Mouse (Mus musculus): ENCODE data around the gene Lrrc7. TPM values are rescaled to one million over a fixed set of nuclear protein-coding genes. Genes with fewer than 3 reads are reported as not detected.
"Not testable (repeated sequence)": the region's sequence is repeated elsewhere in the genome, so short reads cannot be mapped to it uniquely, and the experiment has no call there.

Lrrc7 gene
- polyA plus RNA-seq, 1 experiment from 2014 or later: 12.8 TPM

DNA sequence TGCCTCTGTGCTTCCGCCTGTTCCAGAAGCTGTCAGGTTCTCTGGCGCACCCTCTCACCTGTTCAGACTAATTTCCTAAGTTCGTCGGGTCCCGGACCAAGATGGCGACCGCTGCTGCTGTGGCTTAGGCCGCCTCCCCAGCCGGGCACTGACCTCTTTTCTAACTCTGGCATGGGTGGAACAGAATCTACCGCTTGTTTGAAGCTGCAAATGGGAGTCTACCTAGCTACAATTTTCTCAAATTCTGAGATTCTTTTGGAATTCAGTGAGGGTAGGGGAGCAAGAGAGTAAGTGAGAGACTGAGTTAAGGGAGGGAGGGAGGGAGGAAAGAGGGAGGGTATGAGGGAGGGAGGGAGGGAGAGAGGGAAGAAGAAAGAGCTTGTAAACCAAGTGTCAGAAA is 460.0 kb downstream of the Lrrc7 start:
- H3K9ac ChIP-seq; H3K4me2 ChIP-seq; H3K27ac ChIP-seq (replicated peaks); H3K9me3 ChIP-seq; H3K36me3 ChIP-seq; H3K4me3 ChIP-seq; H3K4me1 ChIP-seq (replicated peaks); ATAC-seq (ENCODE audit: low FRiP score, low read depth); H3K27me3 ChIP-seq: not testable (repeated sequence)
- 89% methylated on average over 8 of the region's 10 CpGs for WGBS

DNA sequence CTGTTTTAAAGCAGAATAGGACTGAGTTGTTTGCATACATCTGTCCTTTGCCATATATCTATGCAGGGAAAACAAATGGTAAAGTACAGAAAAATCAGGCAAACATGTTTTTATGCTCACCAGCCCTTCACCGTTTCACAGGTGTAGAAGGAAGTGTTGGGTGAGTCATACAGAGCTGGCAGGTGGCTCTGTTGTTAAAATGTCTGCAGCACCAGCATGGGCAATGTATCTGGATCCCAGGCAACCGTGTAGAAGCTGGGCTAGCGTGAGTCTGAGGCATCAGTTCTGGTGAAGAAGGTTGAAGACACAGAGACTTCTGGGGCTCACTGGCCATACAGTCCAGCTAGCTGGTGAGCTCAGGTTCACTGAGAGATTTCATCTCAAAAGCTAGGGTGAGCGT is 468.1 kb downstream of the Lrrc7 start:
- 85% methylated on average over 4 of the region's 4 CpGs for WGBS
- H3K9ac ChIP-seq: no peak overlapping the region
- no peak overlapping the region for H3K4me2 ChIP-seq

DNA sequence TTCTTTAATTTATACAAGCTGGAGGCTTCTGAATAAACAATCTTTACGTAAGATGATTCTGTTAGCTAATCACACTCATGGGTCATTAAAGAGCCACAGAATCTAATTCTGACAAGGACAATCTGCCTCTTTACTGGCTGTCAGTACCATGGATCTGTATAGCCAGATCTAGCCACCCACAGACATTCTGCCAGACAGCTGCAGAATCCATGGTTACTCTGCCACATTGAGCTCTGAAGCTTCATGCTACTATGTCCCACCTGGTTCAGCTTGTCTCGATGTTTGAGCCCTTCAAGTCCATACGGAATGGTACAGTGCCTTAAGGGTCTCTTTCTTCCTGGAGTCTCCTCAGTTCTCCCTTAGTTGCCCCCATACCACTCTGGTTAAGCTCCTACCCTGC is 470.4 kb downstream of the Lrrc7 start:
- 80% methylated on average over 3 of the region's 3 CpGs for WGBS
- H3K9me3 ChIP-seq: no peaks in the 10 kb centered on the region
- H3K27ac ChIP-seq (replicated peaks): no peak overlapping the region
- no peaks in the 10 kb centered on the region for H3K4me1 ChIP-seq (replicated peaks)
- no peak overlapping the region for H3K4me2 ChIP-seq
- H3K36me3 ChIP-seq: no peaks in the 10 kb centered on the region
- H3K4me3 ChIP-seq: no peak overlapping the region
- H3K9ac ChIP-seq: no peak overlapping the region
- ATAC-seq (ENCODE audit: low FRiP score, low read depth): no peak
- no peaks in the 10 kb centered on the region for H3K27me3 ChIP-seq

More for the DNA sequence above, 468.1 kb downstream of the Lrrc7 start:
- H3K27ac ChIP-seq (replicated peaks): no peak overlapping the region
- no peaks in the 10 kb centered on the region for H3K27me3 ChIP-seq
- H3K4me3 ChIP-seq: no peak overlapping the region
- ATAC-seq (ENCODE audit: low FRiP score, low read depth): no peak
- H3K36me3 ChIP-seq: no peaks in the 10 kb centered on the region
- no peaks in the 10 kb centered on the region for H3K4me1 ChIP-seq (replicated peaks)
- H3K9me3 ChIP-seq: no peaks in the 10 kb centered on the region

DNA sequence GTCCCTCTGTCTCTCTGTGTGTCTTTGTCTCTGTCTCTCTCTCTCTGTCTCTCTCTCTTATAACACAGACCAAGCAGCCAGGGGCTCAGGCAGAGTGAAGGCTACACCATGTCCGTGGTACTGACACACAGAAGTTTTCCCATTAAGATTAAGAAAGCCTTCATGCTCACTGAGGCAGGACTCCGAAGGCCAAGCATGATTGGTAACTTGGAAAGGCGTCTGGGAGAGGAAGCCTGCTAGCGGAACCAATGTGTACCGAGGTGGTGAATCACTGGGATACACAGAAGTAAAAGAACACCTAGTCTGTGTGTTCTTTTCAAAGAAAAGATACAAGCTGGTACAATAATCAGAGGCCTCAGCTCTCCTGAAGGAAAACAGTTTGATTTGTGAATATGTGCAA is 484.2 kb downstream of the Lrrc7 start:
- Histone ChIP-seq H3K4me1 (replicated peaks) (no peaks in the 10 kb centered on the region), H3K4me3 (no peak overlapping the region), H3K27me3 (no peaks in the 10 kb centered on the region), H3K4me2 (no peak overlapping the region), H3K36me3 (no peaks in the 10 kb centered on the region), H3K9me3 (no peaks in the 10 kb centered on the region), H3K9ac (no peak overlapping the region), H3K27ac (replicated peaks) (no peak overlapping the region)
- no peak for ATAC-seq (ENCODE audit: low FRiP score, low read depth)
- 80% methylated on average over 5 of the region's 5 CpGs for WGBS

DNA sequence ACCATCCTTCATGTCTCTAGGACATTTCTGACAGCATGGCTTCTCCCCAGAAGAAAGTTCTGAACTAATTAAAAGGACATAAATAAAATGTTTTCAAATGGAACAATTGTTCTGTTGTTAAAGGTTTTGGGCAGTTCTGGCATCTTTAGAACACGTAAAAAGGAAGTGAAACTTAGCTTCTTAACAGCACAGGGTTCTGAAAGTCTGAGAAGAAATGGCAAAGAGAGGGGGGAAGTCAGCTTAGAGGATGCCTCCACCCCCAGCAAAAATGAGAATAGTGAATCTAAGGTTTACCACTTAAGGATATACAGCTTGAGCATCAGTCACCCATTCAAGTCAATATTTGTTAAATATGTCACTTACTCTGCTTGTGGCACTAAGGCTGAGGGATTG is 484.6 kb downstream of the Lrrc7 start:
- H3K27ac ChIP-seq (replicated peaks): no peak overlapping the region
- no peaks in the 10 kb centered on the region for H3K9me3 ChIP-seq
- no peaks in the 10 kb centered on the region for H3K4me1 ChIP-seq (replicated peaks)
- H3K36me3 ChIP-seq: no peaks in the 10 kb centered on the region
- no peaks in the 10 kb centered on the region for H3K27me3 ChIP-seq
- no peak for ATAC-seq (ENCODE audit: low FRiP score, low read depth)
- H3K9ac ChIP-seq: no peak overlapping the region
- H3K4me3 ChIP-seq: no peak overlapping the region
- WGBS: 66% methylated on average over 1 of the region's 1 CpGs
- no peak overlapping the region for H3K4me2 ChIP-seq

DNA sequence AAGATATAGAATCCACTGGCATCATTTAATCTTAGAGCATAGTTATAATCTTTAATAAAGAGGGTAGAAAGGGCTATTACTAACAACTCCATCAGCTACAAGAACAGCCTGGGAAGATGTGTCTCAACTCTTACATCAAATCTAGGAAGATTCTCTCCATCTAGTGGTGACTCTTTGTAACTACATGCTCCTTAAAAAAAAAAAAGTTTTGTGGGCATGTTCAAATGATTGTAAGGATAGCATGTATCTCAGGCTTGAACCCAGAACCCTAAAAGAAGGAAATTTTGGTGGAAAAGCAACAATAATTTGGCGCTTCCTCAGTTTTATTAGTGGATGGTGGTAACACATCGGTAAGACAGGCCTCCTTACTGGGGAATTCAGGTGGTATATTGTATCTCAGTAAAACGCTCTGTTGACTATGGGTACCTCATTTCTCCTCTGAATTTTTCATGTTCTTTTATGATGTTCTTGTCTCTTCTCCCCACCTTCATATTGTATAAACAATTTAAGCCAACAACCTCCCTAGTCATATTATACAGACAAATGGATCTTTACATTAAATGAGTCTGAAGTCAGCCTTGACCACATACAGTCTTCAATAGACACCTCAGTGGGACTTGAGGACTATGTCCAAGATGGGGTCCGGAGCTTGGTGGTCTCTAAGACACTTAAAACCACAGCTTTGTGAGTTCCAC is 485.2 kb downstream of the Lrrc7 start:
- H3K9me3 ChIP-seq: no peaks in the 10 kb centered on the region
- no peak overlapping the region for H3K9ac ChIP-seq
- 46% methylated on average over 4 of the region's 4 CpGs for WGBS
- no peak overlapping the region for H3K27ac ChIP-seq (replicated peaks)
- H3K4me2 ChIP-seq: no peak overlapping the region
- no peaks in the 10 kb centered on the region for H3K4me1 ChIP-seq (replicated peaks)
- no peaks in the 10 kb centered on the region for H3K36me3 ChIP-seq
- ATAC-seq (ENCODE audit: low FRiP score, low read depth): no peak
- no peaks in the 10 kb centered on the region for H3K27me3 ChIP-seq
- no peak overlapping the region for H3K4me3 ChIP-seq

DNA sequence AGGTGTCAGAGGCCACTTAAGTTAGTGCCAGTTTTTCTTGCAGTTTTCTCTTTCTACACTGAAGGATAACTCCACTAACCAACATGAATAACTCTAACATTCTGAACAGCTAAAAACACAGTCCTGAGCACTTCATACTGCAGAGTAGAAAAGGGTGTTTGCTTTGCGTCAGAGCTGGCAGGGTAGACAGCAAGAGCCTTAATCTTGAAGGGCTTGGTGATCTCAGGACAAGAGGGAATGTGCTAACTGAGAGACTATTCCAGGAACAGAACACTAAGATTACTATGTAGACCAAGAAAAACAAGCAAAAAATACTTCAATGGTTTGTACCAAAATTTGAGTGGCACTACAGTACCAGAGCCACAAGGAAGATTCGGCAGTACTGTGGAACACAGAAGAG is 487.0 kb downstream of the Lrrc7 start:
- WGBS: 87% methylated on average over 2 of the region's 2 CpGs
- no peaks in the 10 kb centered on the region for H3K27me3 ChIP-seq
- H3K4me3 ChIP-seq: no peak overlapping the region
- no peak overlapping the region for H3K27ac ChIP-seq (replicated peaks)
- H3K9me3 ChIP-seq: no peaks in the 10 kb centered on the region
- no peak overlapping the region for H3K9ac ChIP-seq
- ATAC-seq (ENCODE audit: low FRiP score, low read depth): no peak
- no peaks in the 10 kb centered on the region for H3K4me1 ChIP-seq (replicated peaks)
- no peaks in the 10 kb centered on the region for H3K36me3 ChIP-seq
- no peak overlapping the region for H3K4me2 ChIP-seq

DNA sequence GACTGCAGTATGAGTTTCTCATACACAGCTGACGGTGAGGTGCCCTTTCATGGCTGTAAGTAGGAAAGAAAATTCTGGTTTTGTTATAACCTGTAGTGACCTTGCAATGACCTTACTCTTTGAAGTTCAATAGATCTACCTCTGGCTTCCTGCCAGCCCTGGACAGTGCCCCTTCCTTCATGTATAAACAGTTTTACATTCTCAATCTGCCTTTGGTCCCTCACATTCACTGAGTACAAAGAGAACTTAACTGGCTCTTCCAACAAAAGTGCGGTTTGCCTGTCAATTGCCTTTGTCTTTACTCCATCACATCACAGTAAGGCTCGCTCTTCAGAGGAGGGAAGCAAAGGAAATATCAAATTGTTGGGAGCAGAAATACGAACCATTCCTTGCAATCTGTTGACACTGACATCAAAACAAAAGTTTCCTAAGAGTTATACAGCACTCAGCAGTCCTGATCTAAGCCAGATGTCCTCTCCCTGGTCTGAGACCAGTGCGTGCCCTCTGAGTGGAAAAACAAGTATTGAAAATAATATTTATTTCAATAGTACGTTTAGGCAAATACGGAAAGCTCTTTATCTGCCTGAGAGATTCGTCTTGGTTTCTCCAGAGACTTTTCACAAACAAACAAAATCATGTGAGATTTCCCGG is 493.3 kb downstream of the Lrrc7 start:
- peaks cover 15% of the 10 kb centered on the region for H3K36me3 ChIP-seq
- H3K4me1 ChIP-seq (replicated peaks): no peaks in the 10 kb centered on the region
- H3K4me3 ChIP-seq: no peak overlapping the region
- ATAC-seq (ENCODE audit: low FRiP score, low read depth): no peak
- no peak overlapping the region for H3K9ac ChIP-seq
- H3K27ac ChIP-seq (replicated peaks): no peak overlapping the region
- no peaks in the 10 kb centered on the region for H3K9me3 ChIP-seq
- no peaks in the 10 kb centered on the region for H3K27me3 ChIP-seq
- no peak overlapping the region for H3K4me2 ChIP-seq
- WGBS: 68% methylated on average over 9 of the region's 9 CpGs

DNA sequence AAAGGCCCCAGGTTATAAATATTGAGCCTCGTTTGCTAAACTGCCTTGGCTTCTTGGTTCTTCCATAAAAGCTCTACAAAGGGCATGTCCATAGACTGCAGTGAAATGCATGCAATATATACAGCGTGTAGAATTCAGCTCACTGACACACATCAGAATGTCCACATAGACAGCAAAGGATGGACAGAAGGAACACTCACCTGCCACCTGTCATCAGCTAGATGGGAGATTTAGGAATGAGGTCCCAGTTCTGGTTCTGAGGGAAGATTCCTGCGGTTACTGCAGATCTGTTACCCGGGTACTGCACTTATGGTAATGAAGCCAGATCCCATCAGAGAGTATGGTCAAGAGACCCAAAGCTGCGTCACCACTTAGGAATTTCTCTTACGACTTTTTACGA is 494.1 kb downstream of the Lrrc7 start:
- no peak overlapping the region for H3K4me3 ChIP-seq
- no peaks in the 10 kb centered on the region for H3K4me1 ChIP-seq (replicated peaks)
- H3K9me3 ChIP-seq: no peaks in the 10 kb centered on the region
- 90% methylated on average over 7 of the region's 7 CpGs for WGBS
- peaks cover 15% of the 10 kb centered on the region for H3K36me3 ChIP-seq
- no peak overlapping the region for H3K27ac ChIP-seq (replicated peaks)
- H3K9ac ChIP-seq: no peak overlapping the region
- H3K4me2 ChIP-seq: no peak overlapping the region
- no peak for ATAC-seq (ENCODE audit: low FRiP score, low read depth)
- H3K27me3 ChIP-seq: no peaks in the 10 kb centered on the region

DNA sequence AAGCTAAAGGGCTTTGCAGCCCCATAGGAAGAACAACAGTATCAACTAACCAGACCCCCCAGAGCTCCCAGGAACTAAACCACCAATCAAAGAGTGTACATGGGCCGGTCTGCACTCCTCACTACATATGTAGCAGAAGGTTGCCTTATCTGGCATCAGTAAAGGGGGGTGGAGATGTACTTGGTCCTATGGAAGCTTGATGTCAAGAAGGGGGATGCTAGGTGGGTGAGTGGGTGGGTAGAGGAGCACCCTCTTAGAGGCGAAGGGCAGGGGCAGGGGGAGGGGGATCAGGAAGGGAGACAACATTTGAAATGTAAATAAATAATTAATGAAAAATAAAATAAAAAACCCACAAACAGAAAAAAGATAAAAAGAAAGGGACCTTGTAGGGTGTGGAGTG is 496.8 kb downstream of the Lrrc7 start:
- H3K27me3 ChIP-seq: no peaks in the 10 kb centered on the region
- no peaks in the 10 kb centered on the region for H3K4me1 ChIP-seq (replicated peaks)
- no peak overlapping the region for H3K27ac ChIP-seq (replicated peaks)
- no peak overlapping the region for H3K4me3 ChIP-seq
- no peak for ATAC-seq (ENCODE audit: low FRiP score, low read depth)
- no peak overlapping the region for H3K9ac ChIP-seq
- H3K4me2 ChIP-seq: no peak overlapping the region
- no peaks in the 10 kb centered on the region for H3K9me3 ChIP-seq
- H3K36me3 ChIP-seq: peaks cover 15% of the 10 kb centered on the region
- WGBS: 99% methylated on average over 2 of the region's 2 CpGs

DNA sequence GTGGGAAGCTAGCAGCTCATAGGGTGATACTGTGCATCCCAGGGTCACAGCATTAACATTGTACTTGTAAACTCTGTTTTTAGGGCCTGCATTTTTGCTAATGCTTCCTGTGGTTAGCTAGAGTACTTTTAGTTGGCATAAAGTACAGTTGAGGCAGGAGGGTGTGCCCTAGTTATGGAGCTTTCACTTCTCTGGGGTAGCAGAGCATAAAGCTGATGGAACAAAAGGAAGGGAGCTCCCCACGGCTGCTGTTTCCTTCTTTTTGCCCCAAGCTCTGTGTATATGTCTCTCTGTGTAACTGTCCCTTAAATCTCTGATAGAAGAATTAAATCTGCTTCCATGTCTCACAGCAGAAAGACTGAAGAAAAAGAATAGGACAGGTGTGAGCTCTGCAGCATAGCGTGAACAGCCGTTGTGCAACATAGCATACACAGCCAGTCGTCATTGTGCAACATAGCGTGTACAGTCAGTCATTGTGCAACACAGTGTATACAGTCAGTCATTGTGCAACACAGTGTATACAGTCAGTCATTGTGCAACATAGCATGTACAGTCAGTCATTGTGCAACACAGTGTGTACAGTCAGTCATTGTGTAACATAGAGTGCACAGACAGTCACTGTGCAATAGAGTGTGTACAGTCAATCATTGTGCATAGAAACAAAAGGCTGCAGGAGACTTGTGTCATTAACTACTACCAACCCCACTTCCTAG is 500.1 kb downstream of the Lrrc7 start:
- H3K9ac ChIP-seq: no peak overlapping the region

DNA sequence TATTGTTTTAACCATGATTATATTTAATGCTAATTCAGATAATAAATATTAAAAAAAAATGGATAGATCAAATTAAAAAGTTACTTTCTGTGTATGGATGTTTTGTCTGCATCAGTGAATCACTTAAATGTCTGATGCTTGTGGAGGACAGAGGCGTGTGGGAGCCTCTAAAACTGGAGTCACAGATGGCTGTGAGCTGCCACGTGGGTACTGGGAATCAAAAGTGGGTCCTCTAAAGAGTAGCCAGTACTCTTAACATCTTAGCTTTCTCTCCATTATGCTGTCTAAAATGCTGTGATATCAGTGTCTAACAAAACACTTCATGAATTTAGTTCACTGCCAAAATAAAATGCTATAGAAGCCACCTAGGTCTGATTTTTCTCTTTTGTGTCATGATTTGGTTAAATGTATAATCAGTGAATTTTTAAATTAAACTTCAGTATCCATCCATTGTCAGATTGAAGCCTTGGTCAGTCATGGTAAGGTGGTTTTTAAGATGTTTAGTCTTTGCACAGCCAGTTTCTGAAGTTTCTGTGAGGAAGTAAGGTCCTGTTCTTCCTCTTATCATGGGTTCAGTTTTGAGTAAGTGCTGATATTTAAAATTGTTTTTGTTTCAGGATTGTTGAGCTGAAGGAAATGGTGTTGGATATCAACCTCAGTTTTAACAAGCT is 501.3 kb downstream of the Lrrc7 start:
- Histone ChIP-seq H3K4me3 (no peak overlapping the region), H3K9ac (no peak overlapping the region), H3K4me2 (no peak overlapping the region), H3K4me1 (replicated peaks) (no peaks in the 10 kb centered on the region), H3K36me3 (peaks cover 36% of the 10 kb centered on the region), H3K9me3 (no peaks in the 10 kb centered on the region), H3K27ac (replicated peaks) (no peak overlapping the region), H3K27me3 (no peaks in the 10 kb centered on the region)
- ATAC-seq (ENCODE audit: low FRiP score, low read depth): no peak
- WGBS: 89% methylated on average over 2 of the region's 2 CpGs

More for the DNA sequence above, 500.1 kb downstream of the Lrrc7 start:
- Histone ChIP-seq H3K9me3 (no peaks in the 10 kb centered on the region), H3K4me1 (replicated peaks) (no peaks in the 10 kb centered on the region), H3K27me3 (no peaks in the 10 kb centered on the region), H3K4me2 (no peak overlapping the region), H3K27ac (replicated peaks) (no peak overlapping the region), H3K36me3 (peaks cover 30% of the 10 kb centered on the region), H3K4me3 (no peak overlapping the region)
- 89% methylated on average over 5 of the region's 5 CpGs for WGBS
- no peak for ATAC-seq (ENCODE audit: low FRiP score, low read depth)
